Mouse (Mus musculus): ENCODE results near the gene Col17a1. TPM values are rescaled to one million over a fixed set of nuclear protein-coding genes. Genes with fewer than 3 reads are reported as not detected.
A peak's percentile ranks its signal among the peaks of the same experiment; 100 is the strongest.

Gene Col17a1
- polyA plus RNA-seq, 1 experiment from 2014 or later = 1.1 TPM

DNA sequence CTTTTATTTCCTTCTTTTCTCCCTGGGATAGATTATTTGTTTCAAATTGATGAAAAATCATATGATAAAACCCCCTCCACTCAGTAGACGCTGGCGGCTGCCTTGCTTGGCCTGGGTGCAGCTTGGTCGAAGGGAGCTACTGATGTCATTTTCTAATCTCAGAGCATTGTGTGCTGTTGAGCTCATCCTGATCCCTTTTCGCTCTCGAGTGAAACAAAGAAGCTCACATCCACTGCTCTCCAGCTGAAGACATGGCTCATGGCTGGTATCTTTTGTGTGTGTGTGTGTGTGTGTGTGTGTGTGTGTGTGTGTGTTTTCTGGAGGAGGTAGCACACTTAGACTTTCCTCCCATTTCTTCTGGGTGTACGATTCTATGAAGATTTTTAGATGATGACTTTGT, 46.3 kb downstream of the Col17a1 start:
- 26% methylated on average over 6 of the region's 6 CpGs for WGBS
- peak overlapping the region; percentile 21; the same call in 1 of the 2 replicates for H3K27ac ChIP-seq (replicated peaks)

DNA sequence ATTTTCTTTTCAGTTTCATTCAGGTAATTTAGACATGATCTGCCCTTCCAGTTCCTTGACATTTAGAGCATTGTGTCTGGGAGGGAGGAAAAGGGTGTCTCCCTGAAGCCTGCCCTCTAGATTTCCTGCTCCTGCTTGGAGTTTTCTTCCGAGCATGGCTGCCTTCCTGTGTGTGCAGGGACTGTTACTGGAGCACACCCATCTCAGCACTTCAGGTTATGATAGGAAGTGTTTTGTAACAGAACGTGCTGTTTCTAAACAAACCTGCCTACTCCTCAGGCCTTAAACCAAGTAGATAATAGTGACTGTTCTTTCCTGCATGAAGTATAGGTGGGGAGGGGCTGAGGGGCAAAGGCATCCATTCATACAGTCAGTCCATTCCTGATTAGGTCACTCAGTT, 48.0 kb downstream of the Col17a1 start:
- Histone ChIP-seq H3K27me3 (replicated peaks) (no peaks in the 10 kb centered on the region), H3K27ac (replicated peaks) (peak overlapping the region; percentile 29; the same call in 1 of the 2 replicates), H3K9ac (no peak overlapping the region), H3K4me3 (no peak overlapping the region), H3K9me3 (no peaks in the 10 kb centered on the region), H3K4me2 (no peak overlapping the region), H3K4me1 (peaks cover 25% of the 10 kb centered on the region), H3K36me3 (peaks cover 64% of the 10 kb centered on the region)
- 34% methylated on average over 2 of the region's 2 CpGs for WGBS
- no peak for ATAC-seq (ENCODE audit: extremely low read depth, insufficient number of reproducible peaks, low FRiP score, low TSS enrichment)

More for the DNA sequence above, 46.3 kb downstream of the Col17a1 start:
- Histone ChIP-seq H3K27me3 (replicated peaks) (no peaks in the 10 kb centered on the region), H3K9ac (peak overlapping the region; percentile 24; the same call in 1 of the 2 replicates), H3K4me2 (no peak overlapping the region), H3K9me3 (no peaks in the 10 kb centered on the region), H3K36me3 (peaks cover 48% of the 10 kb centered on the region), H3K4me1 (peaks cover 25% of the 10 kb centered on the region), H3K4me3 (no peak overlapping the region)
- ATAC-seq (ENCODE audit: extremely low read depth, insufficient number of reproducible peaks, low FRiP score, low TSS enrichment) = no peak

DNA sequence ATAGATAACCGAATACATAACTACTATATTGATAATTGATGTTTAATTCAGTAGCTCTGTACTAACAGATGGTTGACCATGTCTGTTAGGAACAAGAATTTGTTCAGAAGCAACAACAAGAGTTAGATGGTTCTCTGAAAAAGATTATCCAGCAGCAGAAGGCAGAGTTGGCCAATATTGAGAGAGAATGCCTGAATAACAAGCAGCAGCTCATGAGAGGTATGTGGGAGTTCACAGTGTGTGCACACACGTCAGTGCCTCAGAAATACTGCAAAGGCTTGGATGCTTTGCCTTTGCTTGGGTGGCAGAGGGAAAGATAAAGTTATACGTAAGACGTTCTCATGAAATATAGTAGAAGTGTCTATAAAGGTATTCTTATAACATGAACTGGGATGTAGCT, 56.5 kb downstream of the Col17a1 start:
- H3K4me3 ChIP-seq = no peak overlapping the region
- no peak for ATAC-seq (ENCODE audit: extremely low read depth, insufficient number of reproducible peaks, low FRiP score, low TSS enrichment)
- no peak overlapping the region for H3K27ac ChIP-seq (replicated peaks)
- no peak overlapping the region for H3K9ac ChIP-seq
- no peaks in the 10 kb centered on the region for H3K9me3 ChIP-seq
- no peak overlapping the region for H3K4me2 ChIP-seq
- 87% methylated on average over 4 of the region's 4 CpGs for WGBS
- H3K36me3 ChIP-seq = peaks cover 64% of the 10 kb centered on the region
- no peaks in the 10 kb centered on the region for H3K27me3 ChIP-seq (replicated peaks)
- no peaks in the 10 kb centered on the region for H3K4me1 ChIP-seq

DNA sequence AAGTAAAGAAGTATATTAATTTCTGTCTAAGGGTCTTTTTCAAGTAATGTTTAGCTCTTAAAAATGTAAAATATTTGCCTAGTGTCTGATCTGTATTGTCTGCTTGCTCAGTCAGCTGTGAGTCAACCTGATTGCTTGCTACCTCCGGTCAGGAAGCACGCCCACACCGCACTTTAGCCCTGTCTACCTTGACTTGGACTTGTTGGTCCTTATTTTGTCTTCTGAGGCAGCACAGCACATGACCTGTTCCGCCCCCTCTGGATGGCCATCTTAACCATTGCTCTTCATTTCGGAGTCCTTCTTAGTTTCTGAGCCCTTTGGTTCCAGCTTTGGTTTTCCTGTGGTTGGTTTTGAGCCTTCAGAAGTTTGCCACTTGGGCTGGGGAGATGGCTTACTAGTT, 60.1 kb downstream of the Col17a1 start:
- 92% methylated on average over 5 of the region's 5 CpGs for whole genome bisulfite sequencing
- ATAC-seq (ENCODE audit: extremely low read depth, insufficient number of reproducible peaks, low FRiP score, low TSS enrichment) = no peak
- Histone ChIP-seq H3K36me3 (peaks cover 55% of the 10 kb centered on the region), H3K4me1 (no peaks in the 10 kb centered on the region), H3K4me3 (no peak overlapping the region), H3K9ac (no peak overlapping the region), H3K4me2 (no peak overlapping the region), H3K27me3 (replicated peaks) (no peaks in the 10 kb centered on the region), H3K9me3 (no peaks in the 10 kb centered on the region), H3K27ac (replicated peaks) (no peak overlapping the region)

DNA sequence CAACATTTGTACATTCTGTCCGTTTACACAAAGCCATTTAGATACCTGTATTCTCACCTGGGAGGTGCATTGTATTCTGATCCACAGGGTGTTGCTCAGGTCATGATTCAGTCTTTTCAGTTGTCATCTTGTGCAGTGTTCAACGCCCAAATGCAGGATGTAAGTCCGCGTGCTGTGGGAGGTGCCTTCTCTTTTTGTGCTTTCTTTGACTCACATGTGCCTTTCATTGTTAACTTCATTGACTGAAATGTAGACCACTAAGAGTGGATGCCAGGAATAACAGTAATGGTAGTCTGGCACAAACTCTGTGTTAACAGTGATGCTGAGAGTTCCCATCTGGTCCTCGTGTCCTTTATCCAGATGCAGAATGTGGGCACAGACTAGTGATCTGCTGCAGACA, 61.5 kb downstream of the Col17a1 start:
- H3K27ac ChIP-seq (replicated peaks) = no peak overlapping the region
- H3K9me3 ChIP-seq = no peaks in the 10 kb centered on the region
- ATAC-seq (ENCODE audit: extremely low read depth, insufficient number of reproducible peaks, low FRiP score, low TSS enrichment) = no peak
- H3K9ac ChIP-seq = no peak overlapping the region
- no peaks in the 10 kb centered on the region for H3K4me1 ChIP-seq
- no peak overlapping the region for H3K4me3 ChIP-seq
- H3K27me3 ChIP-seq (replicated peaks) = no peaks in the 10 kb centered on the region
- no peak overlapping the region for H3K4me2 ChIP-seq
- 73% methylated on average over 5 of the region's 5 CpGs for WGBS
- peaks cover 52% of the 10 kb centered on the region for H3K36me3 ChIP-seq

DNA sequence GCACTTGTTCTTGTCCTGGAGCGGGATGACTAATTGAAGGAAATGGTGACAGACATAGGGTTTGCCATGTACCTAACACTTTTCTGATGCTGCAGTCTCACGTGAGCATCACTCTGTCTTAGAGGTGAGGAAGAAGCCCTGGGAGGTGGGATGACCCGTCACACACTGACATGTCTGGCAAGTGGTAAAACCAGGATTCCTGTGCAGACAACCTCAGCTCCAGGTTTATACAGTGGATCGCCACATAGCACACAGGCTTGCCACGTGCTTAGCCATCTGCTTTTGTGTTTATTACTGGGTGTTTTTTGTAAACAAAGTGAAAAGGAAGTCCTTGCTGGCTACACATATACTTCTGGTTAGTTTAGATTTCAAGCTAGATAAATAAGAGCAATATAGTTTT, 62.8 kb downstream of the Col17a1 start:
- no peak overlapping the region for H3K4me2 ChIP-seq
- peaks cover 62% of the 10 kb centered on the region for H3K36me3 ChIP-seq
- no peak overlapping the region for H3K27ac ChIP-seq (replicated peaks)
- ATAC-seq (ENCODE audit: extremely low read depth, insufficient number of reproducible peaks, low FRiP score, low TSS enrichment) = no peak
- WGBS = 77% methylated on average over 5 of the region's 5 CpGs
- no peak overlapping the region for H3K4me3 ChIP-seq
- H3K9ac ChIP-seq = no peak overlapping the region
- H3K4me1 ChIP-seq = no peaks in the 10 kb centered on the region
- H3K27me3 ChIP-seq (replicated peaks) = no peaks in the 10 kb centered on the region
- no peaks in the 10 kb centered on the region for H3K9me3 ChIP-seq

DNA sequence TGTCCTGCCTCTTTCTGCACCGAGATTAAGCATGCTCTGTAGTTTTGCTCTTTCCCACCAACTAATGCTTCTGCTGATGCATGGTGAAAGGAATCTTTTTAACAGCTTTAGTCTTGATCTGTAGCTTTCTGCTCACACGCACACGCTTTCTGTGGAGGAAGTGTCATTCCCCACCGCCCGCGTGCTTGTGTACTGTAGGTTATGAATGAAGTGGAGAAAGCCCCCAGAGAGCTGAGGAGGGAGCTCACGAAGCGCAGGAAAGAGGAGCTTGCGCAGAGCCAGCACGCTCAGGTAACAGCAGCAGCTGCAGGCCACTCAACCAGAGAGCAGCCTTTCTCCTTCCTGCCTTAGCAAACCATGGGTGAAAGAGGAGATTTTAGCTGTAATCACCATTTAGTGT, 64.4 kb downstream of the Col17a1 start:
- Histone ChIP-seq H3K27me3 (replicated peaks) (no peaks in the 10 kb centered on the region), H3K27ac (replicated peaks) (no peak overlapping the region), H3K9ac (no peak overlapping the region), H3K4me3 (no peak overlapping the region), H3K9me3 (no peaks in the 10 kb centered on the region), H3K4me2 (no peak overlapping the region), H3K4me1 (no peaks in the 10 kb centered on the region), H3K36me3 (peaks cover 71% of the 10 kb centered on the region)
- 92% methylated on average over 10 of the region's 10 CpGs for WGBS
- ATAC-seq (ENCODE audit: extremely low read depth, insufficient number of reproducible peaks, low FRiP score, low TSS enrichment) = no peak

DNA sequence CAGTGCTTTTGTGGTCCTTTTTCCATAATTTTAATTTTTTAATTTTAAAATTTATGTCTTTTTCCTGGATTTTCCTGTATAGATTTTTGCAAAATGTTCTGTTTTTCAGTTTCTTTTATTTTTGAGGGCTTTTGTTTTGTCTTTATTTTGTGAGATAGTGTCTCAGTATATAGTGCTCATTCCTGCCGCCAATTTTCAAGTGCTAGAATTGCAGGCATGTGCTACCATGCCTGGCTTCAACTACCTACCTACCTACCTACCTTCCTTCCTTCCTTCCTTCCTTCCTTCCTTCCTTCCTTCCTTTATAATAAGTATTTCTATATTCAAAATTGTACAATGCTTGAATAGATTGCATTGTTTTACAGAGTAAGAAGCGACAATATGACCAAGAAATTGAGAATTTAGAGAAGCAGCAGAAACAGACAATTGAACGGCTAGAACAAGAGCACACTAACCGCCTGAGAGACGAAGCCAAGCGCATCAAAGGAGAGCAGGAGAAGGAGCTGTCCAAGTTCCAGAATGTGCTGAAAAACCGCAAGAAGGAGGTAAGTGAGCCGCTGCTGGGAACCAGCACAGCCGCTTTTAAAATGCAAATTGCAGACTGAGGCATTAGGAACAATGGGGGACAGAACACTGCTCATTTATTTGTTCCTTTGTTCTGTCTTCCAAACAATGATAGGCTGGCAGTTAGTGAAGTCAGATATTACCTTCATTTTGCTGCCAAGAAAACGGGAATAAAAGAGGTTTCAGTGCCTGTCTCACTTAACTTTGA, 66.8 kb downstream of the Col17a1 start:
- WGBS = 65% methylated on average over 10 of the region's 10 CpGs
- Histone ChIP-seq H3K36me3 (peaks cover 80% of the 10 kb centered on the region), H3K9me3 (no peaks in the 10 kb centered on the region), H3K4me3 (no peak overlapping the region), H3K27me3 (replicated peaks) (no peaks in the 10 kb centered on the region), H3K4me1 (0 out of 2 replicates have a peak, but pooled peaks cover 7% of the 10 kb centered on the region), H3K4me2 (no peak overlapping the region), H3K27ac (replicated peaks) (no peak overlapping the region), H3K9ac (no peak overlapping the region)
- ATAC-seq (ENCODE audit: extremely low read depth, insufficient number of reproducible peaks, low FRiP score, low TSS enrichment) = no peak

DNA sequence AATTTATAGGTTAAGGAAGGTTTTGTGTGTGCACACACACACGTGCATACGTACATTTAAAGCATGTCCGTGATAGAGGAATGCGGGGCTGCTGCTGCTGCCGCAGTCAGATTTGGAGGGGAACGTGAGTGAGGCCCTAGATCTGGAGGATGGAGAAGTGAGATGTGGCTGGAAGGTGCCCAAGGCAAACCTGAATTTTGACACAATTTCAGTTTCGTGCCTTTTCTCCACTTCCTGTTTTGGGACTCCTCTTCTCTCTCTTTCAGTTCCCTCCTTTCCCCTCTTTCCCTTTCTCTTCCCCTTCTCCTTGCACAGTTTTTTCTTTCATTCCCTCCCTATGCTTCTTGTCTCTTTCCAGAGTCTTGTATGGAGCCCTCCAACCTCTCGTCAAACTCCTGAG, 70.4 kb downstream of the Col17a1 start:
- ATAC-seq (ENCODE audit: extremely low read depth, insufficient number of reproducible peaks, low FRiP score, low TSS enrichment) = no peak

DNA sequence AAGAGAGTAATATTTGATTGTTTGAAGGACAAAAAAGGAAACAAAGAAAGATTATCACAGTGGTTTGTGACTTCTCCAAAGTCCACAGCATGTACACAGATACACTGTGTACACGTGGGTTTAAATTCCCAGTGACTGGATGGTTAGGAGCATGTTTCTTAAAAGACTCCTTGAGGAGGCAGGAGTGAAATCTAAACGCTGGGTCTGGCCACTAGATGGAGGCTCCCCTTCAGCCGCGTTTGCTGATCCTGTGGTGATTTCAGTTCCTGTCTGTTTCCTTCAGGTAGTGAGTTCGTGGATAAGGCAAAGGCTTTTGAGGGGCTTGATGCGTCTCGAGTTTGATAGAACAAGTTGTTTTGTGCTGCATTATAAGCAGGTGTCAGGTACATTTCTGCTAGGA, 78.5 kb downstream of the Col17a1 start:
- Histone ChIP-seq H3K4me1 (peaks cover 2% of the 10 kb centered on the region; the same call in 1 of the 2 replicates), H3K36me3 (peaks cover 63% of the 10 kb centered on the region), H3K4me3 (no peak overlapping the region), H3K9me3 (no peaks in the 10 kb centered on the region), H3K9ac (no peak overlapping the region), H3K4me2 (no peak overlapping the region), H3K27me3 (replicated peaks) (no peaks in the 10 kb centered on the region), H3K27ac (replicated peaks) (no peak overlapping the region)
- 52% methylated on average over 7 of the region's 7 CpGs for WGBS
- no peak for ATAC-seq (ENCODE audit: extremely low read depth, insufficient number of reproducible peaks, low FRiP score, low TSS enrichment)

More for the DNA sequence above, 70.4 kb downstream of the Col17a1 start:
- H3K9me3 ChIP-seq = no peaks in the 10 kb centered on the region
- H3K4me1 ChIP-seq = 0 out of 2 replicates have a peak, but pooled peaks cover 7% of the 10 kb centered on the region
- H3K27me3 ChIP-seq (replicated peaks) = no peaks in the 10 kb centered on the region
- no peak overlapping the region for H3K4me3 ChIP-seq
- no peak overlapping the region for H3K4me2 ChIP-seq
- H3K9ac ChIP-seq = no peak overlapping the region
- H3K27ac ChIP-seq (replicated peaks) = no peak overlapping the region
- 84% methylated on average over 8 of the region's 8 CpGs for WGBS
- H3K36me3 ChIP-seq = peaks cover 93% of the 10 kb centered on the region

DNA sequence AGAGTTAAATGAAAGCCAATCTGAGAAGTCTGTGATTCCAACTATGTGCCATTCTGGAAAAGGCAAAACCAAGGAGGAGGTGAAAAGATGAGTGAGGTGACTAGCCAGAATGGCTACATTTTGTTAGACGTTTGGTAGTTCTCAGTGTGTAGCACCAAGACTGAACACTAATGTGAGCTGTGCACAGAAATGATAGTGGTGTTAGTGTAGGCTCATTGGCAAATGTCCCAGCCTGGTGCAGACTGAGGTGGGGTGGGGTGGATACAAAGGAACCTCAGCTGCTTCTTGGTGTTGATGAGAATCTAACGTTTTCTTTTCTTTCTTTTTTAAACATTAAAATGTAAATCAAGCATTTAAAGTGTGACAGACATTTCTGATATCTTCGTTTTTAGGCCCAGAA, 83.4 kb downstream of the Col17a1 start:
- Histone ChIP-seq H3K27me3 (replicated peaks) (no peaks in the 10 kb centered on the region), H3K9ac (no peak overlapping the region), H3K36me3 (peaks cover 23% of the 10 kb centered on the region), H3K27ac (replicated peaks) (no peak overlapping the region), H3K4me3 (no peak overlapping the region), H3K4me2 (no peak overlapping the region), H3K4me1 (peaks cover 7% of the 10 kb centered on the region; the same call in 1 of the 2 replicates), H3K9me3 (no peaks in the 10 kb centered on the region)
- no peak for ATAC-seq (ENCODE audit: extremely low read depth, insufficient number of reproducible peaks, low FRiP score, low TSS enrichment)
- WGBS = 48% methylated on average over 3 of the region's 3 CpGs

Data from heart, embryonic 13.5 days (tissue).